Mouse (Mus musculus): ENCODE data around the gene Noto. TPM values are rescaled to one million over a fixed set of nuclear protein-coding genes. Genes with fewer than 3 reads are reported as not detected.

Gene Noto
- total and polyA plus RNA-seq, 2 experiments from 2014 or later, result not detected

- H3K9ac ChIP-seq (replicated peaks; ENCODE audit: low read length, poor library complexity, severe bottlenecking), result no peak overlapping the region
- DNase-seq (ENCODE audit: low spot score) (no peak), ATAC-seq (ENCODE audit: low FRiP score) (no peak)
- H3K27ac ChIP-seq (ENCODE audit: low read depth, low read length), result no peak overlapping the region
- no peaks in the 10 kb centered on the region for H3K27me3 ChIP-seq (ENCODE audit: insufficient read depth, low read length)
- H3K36me3 ChIP-seq (ENCODE audit: insufficient read depth, low read length), result no peaks in the 10 kb centered on the region
- no peak for TF ChIP-seq CTCF (IDR thresholded peaks at IDR 0.05)
- no peak overlapping the region for H3K4me3 ChIP-seq (ENCODE audit: low read depth, low read length)
- 66% methylated on average over 8 of the region's 8 CpGs for WGBS
- no peaks in the 10 kb centered on the region for H3K9me3 ChIP-seq (ENCODE audit: low read length)
- H3K4me2 ChIP-seq (ENCODE audit: low read depth, low read length, poor library complexity, severe bottlenecking), result no peak overlapping the region
- H3K4me1 ChIP-seq (ENCODE audit: insufficient read depth, low read length), result no peaks in the 10 kb centered on the region
These were observed 45.1 kb upstream of the Noto start for GRCm38 (mm10) chr6:85378629-85379028.

- Histone ChIP-seq H3K4me1 (ENCODE audit: insufficient read depth, low read length) (no peaks in the 10 kb centered on the region), H3K4me2 (ENCODE audit: low read depth, low read length, poor library complexity, severe bottlenecking) (0 out of 2 replicates have a peak overlapping the region, but pooled peaks have one; percentile 9)
- peak; percentile 38; the same call in 1 of the 2 replicates for ATAC-seq (ENCODE audit: low FRiP score)
These were observed 43.3 kb upstream of the Noto start for GRCm38 (mm10) chr6:85380201-85380900.

GRCm38 (mm10) chr6:85380901-85381647 lies 42.6 kb upstream of the Noto start:
- no peak; the same call in 1 of the 2 replicates for ATAC-seq (ENCODE audit: low FRiP score)
- TF ChIP-seq CTCF (IDR thresholded peaks at IDR 0.05), result no peak
- 24% methylated on average over 17 of the region's 17 CpGs for WGBS
- Histone ChIP-seq H3K27ac (ENCODE audit: low read depth, low read length) (no peak overlapping the region), H3K4me1 (ENCODE audit: insufficient read depth, low read length) (no peaks in the 10 kb centered on the region), H3K4me2 (ENCODE audit: low read depth, low read length, poor library complexity, severe bottlenecking) (0 out of 2 replicates have a peak overlapping the region, but pooled peaks have one; percentile 9), H3K4me3 (ENCODE audit: low read depth, low read length) (no peak overlapping the region), H3K9me3 (ENCODE audit: low read length) (no peaks in the 10 kb centered on the region), H3K9ac (replicated peaks; ENCODE audit: low read length, poor library complexity, severe bottlenecking) (no peak overlapping the region), H3K27me3 (ENCODE audit: insufficient read depth, low read length) (no peaks in the 10 kb centered on the region), H3K36me3 (ENCODE audit: insufficient read depth, low read length) (no peaks in the 10 kb centered on the region)
- no peak for DNase-seq (ENCODE audit: low spot score)

More at GRCm38 (mm10) chr6:85380201-85380900, 43.3 kb upstream of the Noto start:
- no peak overlapping the region for H3K4me3 ChIP-seq (ENCODE audit: low read depth, low read length)
- DNase-seq (ENCODE audit: low spot score), result peak; percentile 80
- no peak overlapping the region for H3K27ac ChIP-seq (ENCODE audit: low read depth, low read length)
- no peaks in the 10 kb centered on the region for H3K36me3 ChIP-seq (ENCODE audit: insufficient read depth, low read length)
- peak; percentile 81 for TF ChIP-seq CTCF (IDR thresholded peaks at IDR 0.05)
- H3K27me3 ChIP-seq (ENCODE audit: insufficient read depth, low read length), result no peaks in the 10 kb centered on the region
- 30% methylated on average over 10 of the region's 10 CpGs for WGBS
- H3K9me3 ChIP-seq (ENCODE audit: low read length), result no peaks in the 10 kb centered on the region
- no peak overlapping the region for H3K9ac ChIP-seq (replicated peaks; ENCODE audit: low read length, poor library complexity, severe bottlenecking)

- no peaks in the 10 kb centered on the region for H3K4me1 ChIP-seq (ENCODE audit: insufficient read depth, low read length)
- no peak overlapping the region for H3K4me2 ChIP-seq (ENCODE audit: low read depth, low read length, poor library complexity, severe bottlenecking)
- 85% methylated on average over 10 of the region's 10 CpGs for WGBS
- H3K27ac ChIP-seq (ENCODE audit: low read depth, low read length), result no peak overlapping the region
- H3K27me3 ChIP-seq (ENCODE audit: insufficient read depth, low read length), result no peaks in the 10 kb centered on the region
- H3K36me3 ChIP-seq (ENCODE audit: insufficient read depth, low read length), result no peaks in the 10 kb centered on the region
- H3K9me3 ChIP-seq (ENCODE audit: low read length), result no peaks in the 10 kb centered on the region
- H3K9ac ChIP-seq (replicated peaks; ENCODE audit: low read length, poor library complexity, severe bottlenecking), result no peak overlapping the region
- H3K4me3 ChIP-seq (ENCODE audit: low read depth, low read length), result no peak overlapping the region
- ATAC-seq (ENCODE audit: low FRiP score) (no peak), DNase-seq (ENCODE audit: low spot score) (no peak)
- TF ChIP-seq CTCF (IDR thresholded peaks at IDR 0.05), result no peak
These were observed 42.1 kb upstream of the Noto start for GRCm38 (mm10) chr6:85381648-85382020.

- Histone ChIP-seq H3K27ac (ENCODE audit: low read depth, low read length) (no peak overlapping the region), H3K27me3 (ENCODE audit: insufficient read depth, low read length) (no peaks in the 10 kb centered on the region), H3K4me3 (ENCODE audit: low read depth, low read length) (no peak overlapping the region), H3K9me3 (ENCODE audit: low read length) (no peaks in the 10 kb centered on the region), H3K4me2 (ENCODE audit: low read depth, low read length, poor library complexity, severe bottlenecking) (no peak overlapping the region), H3K9ac (replicated peaks; ENCODE audit: low read length, poor library complexity, severe bottlenecking) (no peak overlapping the region), H3K4me1 (ENCODE audit: insufficient read depth, low read length) (no peaks in the 10 kb centered on the region), H3K36me3 (ENCODE audit: insufficient read depth, low read length) (no peaks in the 10 kb centered on the region)
- no peak for TF ChIP-seq CTCF (IDR thresholded peaks at IDR 0.05)
- 90% methylated on average over 2 of the region's 2 CpGs for whole genome bisulfite sequencing
- no peak for DNase-seq (ENCODE audit: low spot score)
- no peak for ATAC-seq (ENCODE audit: low FRiP score)
These were observed 40.9 kb upstream of the Noto start for GRCm38 (mm10) chr6:85382791-85383190.

GRCm38 (mm10) chr6:85388608-85389007 lies 35.1 kb upstream of the Noto start:
- Histone ChIP-seq H3K4me2 (ENCODE audit: low read depth, low read length, poor library complexity, severe bottlenecking) (no peak overlapping the region), H3K4me3 (ENCODE audit: low read depth, low read length) (no peak overlapping the region), H3K9me3 (ENCODE audit: low read length) (no peaks in the 10 kb centered on the region), H3K4me1 (ENCODE audit: insufficient read depth, low read length) (no peaks in the 10 kb centered on the region), H3K9ac (replicated peaks; ENCODE audit: low read length, poor library complexity, severe bottlenecking) (no peak overlapping the region), H3K36me3 (ENCODE audit: insufficient read depth, low read length) (no peaks in the 10 kb centered on the region), H3K27ac (ENCODE audit: low read depth, low read length) (no peak overlapping the region), H3K27me3 (ENCODE audit: insufficient read depth, low read length) (no peaks in the 10 kb centered on the region)
- DNase-seq (ENCODE audit: low spot score), result no peak
- ATAC-seq (ENCODE audit: low FRiP score), result no peak
- WGBS, result 71% methylated on average over 5 of the region's 5 CpGs
- no peak for TF ChIP-seq CTCF (IDR thresholded peaks at IDR 0.05)
